Mouse (Mus musculus) cortical plate, adult 2 months (tissue): ENCODE results near the gene Pcid2.

Source experiments
- CTCF ChIP-seq: fragments of 200-500 bp; IDR thresholded peaks from 2 replicates; pipeline ENCODE4 v1.5.1; 2011; ENCODE audit warnings: mild to moderate bottlenecking, control low read depth, low read length; ENCODE audit not compliant: insufficient read depth; ENCODE audit errors: extremely low read depth
- POLR2A ChIP-seq: fragments of 200-500 bp; IDR thresholded peaks from 2 replicates; pipeline ENCODE4 v1.6.1; 2011; ENCODE audit warnings: mild to moderate bottlenecking, low read length, control low read depth; ENCODE audit not compliant: insufficient read depth; ENCODE audit errors: extremely low read depth

- no peak for TF ChIP-seq CTCF
- TF ChIP-seq POLR2A: no peak
These were observed 48.8 kb upstream of the Pcid2 start for GRCm38 (mm10) chr8:13154099-13154498.
